Mouse (Mus musculus): ENCODE results near the gene Flna.

Gene Flna

DNA sequence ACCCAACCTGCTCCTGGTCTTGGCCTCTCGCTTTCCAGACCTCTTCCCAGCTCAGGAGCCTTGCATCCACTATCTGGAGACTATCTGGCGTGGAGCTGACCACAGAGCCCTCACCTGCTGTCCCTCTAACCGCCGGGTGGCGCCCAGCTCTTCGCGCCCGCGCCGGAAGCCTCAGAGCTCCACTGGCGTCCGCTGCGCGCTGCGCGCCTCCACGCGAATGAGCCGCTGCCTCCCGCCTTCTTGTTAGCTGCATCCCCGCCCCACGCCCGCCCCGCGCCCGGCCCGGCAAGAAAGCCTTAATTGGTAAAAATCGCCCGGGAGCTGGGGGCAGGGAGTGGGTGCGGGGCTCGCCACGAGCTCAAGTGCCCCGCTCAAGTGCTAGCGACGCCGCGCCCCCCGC, at the start of gene Flna:
TSS of gene Flna (minus strand) at position 206 of the 400 bp plus-strand sequence.
- DNase-seq: peak; percentile 30 to 65

DNA sequence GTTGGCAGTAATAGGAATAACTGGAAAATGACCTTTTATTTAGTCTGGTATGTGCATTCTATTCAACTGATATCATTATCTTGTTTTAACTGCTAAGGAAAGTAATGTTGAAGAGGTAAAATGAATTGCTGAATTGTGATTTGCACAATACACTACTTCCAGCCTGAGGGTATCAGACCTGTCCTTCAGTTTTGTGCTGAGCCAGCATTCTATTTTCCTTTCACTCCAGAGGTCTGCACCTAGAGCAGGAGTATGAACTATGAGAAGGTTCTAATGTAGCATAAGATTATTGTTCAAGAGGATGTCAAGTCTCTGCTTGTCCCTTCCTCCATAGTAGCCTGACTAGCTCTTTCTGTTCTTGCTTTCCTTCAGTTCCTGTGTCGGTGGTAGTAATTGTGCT, 48.7 kb upstream of the Flna start:
- DNase-seq: no peak

DNA sequence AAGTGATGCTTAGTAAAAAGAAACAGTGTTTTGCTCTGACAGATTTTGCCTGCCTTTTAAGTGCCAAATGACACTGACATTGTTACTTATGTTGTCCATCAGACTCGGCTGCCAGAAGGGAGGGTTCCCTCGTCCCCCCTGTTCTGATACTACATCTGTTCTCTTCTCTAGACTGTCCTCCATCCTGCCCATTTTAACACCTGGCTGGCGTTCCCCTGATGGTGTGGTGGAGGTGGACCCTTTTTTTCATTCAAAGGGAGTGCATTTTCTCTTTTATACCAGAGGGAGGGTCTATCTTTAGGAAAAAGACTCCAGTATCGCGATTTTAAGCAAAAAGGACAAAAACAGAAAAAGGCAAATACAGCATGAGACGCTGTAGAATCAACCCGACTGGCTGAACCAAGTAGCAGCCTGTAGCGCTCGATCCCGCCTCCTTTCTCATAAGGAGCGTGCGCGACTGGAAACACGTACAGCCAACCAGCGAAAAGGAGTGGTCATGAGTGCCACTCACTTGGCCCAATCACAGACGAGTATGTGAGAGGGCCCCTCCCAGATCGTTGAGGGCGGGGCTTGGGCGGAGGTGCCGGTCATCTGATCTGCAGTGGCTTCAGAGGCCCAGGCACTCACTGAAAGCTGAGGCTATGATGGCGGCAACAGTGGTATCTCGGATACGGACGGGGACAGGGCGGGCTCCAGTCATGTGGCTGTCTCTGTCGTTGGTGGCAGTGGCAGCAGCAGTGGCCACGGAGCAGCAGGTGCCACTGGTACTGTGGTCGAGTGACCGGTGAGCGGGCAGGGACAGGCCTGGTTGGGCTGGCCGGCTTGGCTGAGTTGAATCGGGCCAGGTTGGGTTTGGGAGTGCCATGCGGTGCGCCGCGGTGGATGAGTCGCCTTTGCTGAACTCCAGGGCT, 47.2 kb upstream of the Flna start, which contains the start of gene Atp6ap1:
TSS of gene Atp6ap1 (plus strand) at position 560 of the 911 bp plus-strand sequence.
- peak; percentile 95 for DNase-seq

DNA sequence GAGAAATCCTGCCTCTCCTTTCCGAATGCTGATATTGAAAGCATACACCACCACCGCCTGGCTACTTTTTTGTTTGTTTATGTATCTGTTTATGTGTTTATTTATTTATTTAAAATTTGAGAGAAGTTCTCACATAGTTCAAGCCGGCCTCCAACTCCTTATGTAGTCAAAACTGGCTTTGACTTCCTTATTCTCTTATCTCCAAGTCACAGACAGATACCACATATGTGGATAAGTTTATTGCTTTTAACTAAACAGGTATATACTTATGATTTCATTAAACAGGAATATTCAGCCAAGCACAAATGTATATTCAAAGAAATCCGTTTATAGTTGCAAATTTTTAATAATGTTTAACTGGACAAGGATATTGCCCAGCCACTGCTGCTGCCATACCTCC, 43.8 kb upstream of the Flna start:
- DNase-seq: no peak

DNA sequence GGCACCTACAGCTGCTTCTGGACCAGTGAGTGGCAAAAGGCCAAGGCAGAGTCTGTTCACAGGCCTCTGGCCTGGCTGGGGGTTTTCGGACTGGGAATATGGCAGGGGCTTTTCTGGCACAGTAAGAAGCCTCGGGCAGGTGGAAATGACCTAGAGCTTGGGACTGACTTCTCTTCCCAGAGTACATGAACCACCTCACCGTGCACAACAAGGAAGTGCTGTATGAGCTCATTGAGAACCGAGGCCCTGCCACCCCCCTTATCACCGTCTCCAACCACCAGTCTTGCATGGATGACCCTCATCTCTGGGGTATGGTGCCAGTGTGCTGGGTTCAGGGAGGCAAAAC, 33.4 kb upstream of the Flna start:
- DNase-seq: no peak

DNA sequence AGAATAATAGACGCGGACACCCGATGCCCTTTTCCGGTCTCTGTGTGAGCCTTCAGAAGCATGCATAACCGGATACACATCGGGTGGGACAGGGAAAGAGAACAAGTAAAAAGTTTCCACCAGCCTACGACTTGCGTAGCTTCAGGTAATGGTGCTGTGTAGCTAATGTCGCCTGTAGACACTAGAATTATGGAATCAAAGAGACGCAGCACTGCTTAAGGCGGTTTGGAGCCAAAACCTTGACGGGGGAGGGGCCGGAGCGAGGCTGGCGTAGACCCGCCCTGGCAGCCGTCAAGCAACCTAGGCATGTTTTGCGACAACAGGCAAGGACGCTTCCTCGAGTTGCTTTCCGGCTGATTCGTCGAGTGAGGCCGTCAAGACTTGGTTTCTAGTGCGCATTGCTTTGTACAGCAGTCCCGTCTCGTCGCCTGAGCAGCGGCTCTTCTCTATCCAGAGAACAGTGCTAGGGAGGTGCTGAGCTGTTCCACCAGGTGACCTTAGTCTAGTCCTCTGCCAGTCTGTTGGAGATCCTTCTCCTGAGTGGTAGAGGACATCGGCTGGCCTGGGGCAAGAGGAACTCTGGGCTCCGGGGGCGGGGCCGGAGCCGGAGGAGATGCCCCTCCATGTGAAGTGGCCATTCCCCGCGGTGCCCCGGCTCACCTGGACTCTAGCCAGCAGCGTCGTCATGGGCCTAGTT, 32.9 kb upstream of the Flna start:
- peak; percentile 84 to 89 for DNase-seq

DNA sequence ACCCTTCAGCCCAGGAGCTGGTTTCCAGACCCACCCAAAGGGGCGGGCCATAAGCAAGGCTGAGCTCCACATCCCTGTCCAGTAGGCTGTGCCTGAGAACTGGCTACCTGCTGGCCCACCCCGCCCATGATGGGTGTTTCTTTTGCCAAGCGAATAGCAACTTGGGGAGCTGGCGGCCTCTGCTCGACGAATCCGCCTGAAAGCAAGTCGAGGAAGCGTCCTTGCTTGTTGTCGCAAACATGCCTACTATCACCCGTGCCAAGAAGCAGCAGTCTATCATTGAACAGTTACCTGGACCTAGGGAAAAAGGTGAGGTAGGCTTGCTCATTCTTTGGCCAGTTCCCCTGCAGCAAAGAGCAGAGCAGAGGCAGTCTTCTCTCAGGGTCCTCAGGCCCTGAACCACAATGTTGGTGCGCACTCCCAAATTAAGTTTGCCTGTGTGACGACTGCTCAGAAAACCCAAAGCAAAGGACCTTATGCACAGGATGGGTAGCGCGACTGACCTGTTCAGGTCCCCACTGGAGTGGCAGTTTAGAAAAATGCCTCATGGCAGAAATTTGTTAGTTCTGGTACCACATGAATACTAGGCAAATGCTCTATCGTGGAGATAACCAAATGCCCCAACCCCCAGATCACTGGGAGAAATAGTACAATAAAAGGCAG, 32.2 kb upstream of the Flna start, which contains the start of the genes Taz and Dnase1l1:
TSS of gene Taz (plus strand) at position 181 of the 663 bp plus-strand sequence.
TSS of gene Dnase1l1 (minus strand) at position 606 of the 663 bp plus-strand sequence.
- DNase-seq: peak; percentile 88 to 94

DNA sequence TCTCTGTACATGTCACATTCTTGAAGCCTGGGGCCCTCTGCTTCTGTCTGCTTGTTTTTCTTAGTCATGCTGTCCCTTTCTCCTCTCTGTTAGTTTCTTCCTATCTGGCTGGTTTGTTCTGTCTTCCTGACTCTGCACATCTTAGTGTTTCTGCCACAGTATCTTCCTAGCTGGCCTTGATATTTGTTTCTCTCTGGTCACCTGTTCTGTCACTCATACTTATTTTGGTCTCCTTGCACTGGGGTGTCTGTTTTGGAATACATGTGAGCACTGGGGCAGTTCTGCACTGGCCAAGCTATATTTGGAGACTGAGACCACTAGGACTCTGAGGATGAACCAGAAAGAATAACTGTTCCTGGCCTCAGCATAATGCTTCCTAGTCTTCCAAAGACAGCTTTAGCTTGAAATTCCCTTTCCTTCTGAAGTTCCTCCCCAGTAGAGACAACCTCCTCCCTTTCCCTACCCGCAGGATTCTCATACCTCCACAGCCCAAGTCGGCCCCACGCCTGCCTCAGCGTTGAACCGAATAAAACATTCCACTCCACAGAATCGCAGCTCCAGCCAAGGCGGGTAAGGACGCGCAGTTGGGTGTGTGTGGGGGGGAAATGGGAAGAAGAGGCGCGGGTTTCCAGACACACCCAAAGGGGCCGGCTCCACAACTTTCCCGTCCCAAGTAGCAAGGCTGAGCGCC, 31.6 kb upstream of the Flna start:
- no peak for DNase-seq

DNA sequence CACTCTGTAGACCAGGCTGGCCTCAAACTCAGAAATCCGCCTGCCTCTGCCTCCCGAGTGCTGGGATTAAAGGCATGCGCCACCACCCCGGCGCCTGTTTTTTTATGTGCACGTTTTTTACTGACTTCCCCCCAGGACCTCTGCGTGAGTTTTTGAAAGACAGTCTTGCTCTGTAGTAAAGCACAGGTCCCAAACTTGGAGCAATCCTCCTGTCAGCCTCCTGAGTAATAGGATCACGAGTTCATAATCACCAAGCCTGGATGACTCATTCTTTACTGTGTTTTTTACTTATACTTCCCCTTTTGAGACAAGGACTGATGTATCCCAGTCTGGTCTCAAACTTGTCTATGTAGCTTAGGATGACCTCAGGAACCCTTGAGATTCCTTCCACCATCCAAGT, 28.3 kb upstream of the Flna start:
- no peak for DNase-seq

DNA sequence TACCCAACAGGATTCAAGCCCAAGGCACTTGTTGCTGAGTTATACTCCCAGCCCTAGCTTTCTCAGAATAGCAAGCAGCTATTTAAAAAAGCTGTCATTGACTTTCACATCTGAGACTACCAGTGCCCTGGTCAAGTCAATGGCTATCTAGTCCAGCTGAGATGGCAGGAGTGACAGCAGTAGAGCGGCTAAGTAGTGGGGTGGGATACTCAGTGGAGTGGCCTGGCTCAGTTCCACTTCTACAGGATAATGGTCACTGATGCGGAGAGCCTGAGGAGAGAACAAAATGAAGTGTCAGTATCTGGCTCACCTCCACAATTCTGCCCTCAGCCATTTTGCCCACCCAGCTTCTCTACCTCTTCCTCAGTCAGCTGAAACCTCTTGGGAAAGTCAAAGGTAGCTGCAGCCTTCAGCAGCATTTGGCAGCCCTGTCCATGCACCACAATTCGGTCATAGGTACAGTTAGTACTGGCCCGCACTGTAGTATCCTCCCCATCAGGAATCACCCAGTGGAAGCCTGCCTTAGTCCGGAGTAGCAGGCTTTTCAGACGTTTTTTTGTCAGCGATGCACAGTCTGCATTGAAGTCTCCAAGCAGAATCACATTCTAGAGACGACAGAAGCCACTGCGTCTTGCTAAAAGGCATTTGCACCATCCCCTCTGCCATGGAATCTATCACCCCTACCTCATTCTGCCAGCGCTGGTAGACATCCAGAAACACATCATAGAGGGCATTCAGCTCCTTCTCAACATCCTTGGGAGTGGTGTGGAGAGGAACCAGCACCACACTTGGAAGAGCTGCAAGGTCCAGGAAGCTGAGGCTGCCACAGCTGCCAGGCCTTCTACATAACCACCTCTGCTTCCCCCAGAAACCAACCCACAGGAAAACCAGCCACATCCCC, 24.1 kb upstream of the Flna start:
- DNase-seq: no peak

DNA sequence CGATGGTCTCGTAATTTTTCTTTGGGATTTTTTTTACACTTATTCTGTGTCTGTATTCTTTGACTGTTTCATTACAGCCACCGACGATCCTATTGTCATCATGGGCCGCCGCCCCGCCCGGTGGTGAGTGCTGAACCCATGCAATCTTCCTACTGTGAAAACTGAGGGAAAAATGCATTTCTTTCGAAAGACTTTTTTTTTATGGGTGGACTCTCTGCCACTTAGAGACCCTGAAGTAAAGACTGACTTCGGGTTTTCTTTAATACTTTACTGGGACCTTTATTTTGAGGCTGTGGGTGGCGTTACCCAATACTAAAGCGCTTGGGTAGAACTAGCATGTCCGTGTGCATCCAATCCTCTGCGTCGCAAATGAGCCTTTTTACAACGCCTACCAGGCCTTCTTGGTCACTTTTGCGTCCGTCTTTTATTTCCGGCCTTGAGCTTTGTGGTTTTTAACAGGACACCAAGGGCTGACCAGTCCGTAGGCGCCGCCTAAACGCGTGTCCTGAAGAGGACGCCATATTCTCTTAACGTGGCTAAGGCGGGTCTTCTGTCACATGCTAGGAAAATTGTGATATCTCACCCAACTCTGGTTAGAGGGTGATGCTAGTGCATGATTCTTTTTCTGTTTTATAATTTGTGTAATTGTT, 21.4 kb upstream of the Flna start:
- DNase-seq: peak in 1 of 2 experiments; percentile 26

DNA sequence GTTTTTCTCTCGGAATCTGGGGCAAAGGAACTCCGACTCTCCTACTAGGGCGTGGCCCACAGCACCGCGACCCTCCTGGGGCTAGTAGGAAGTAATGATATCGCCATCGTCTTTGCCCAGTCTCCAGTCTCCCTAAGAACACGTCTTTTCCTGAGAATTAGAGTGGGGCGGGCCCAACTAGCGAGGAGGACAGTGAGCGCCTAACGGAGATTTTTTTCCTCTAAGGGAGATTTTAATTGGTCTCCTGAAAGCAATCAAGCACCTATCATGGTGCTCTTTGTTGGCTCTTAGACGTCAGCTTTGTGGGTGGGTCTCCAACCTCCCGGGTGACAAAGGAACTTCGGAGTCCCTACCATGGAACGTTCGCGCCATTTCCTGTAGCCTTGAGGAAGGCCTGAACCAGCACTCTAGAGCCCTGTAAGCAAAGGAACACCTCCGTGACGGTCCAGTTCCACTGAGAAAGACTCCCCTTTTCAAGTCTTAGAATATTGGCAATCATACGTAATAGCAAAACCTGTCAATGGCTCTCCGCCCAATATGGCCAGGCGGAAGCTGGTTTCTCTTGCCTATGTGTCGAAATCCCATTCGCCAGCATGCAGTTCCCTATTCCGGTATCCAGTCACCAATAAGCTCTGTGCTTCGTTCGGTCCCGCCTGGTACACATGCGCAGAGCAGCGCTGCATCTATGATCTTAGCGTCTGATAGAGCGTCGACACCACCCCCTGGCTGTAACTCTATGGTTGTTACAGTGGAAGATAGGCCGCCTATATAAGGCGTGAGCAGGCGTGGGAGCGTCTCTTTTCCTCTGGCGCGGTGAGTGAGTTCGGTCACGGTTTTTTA, 20.7 kb upstream of the Flna start, which contains the start of gene Rpl10:
TSS of gene Rpl10 (plus strand) at position 751 of the 840 bp plus-strand sequence.
- DNase-seq: peak; percentile 91 to 95

DNA sequence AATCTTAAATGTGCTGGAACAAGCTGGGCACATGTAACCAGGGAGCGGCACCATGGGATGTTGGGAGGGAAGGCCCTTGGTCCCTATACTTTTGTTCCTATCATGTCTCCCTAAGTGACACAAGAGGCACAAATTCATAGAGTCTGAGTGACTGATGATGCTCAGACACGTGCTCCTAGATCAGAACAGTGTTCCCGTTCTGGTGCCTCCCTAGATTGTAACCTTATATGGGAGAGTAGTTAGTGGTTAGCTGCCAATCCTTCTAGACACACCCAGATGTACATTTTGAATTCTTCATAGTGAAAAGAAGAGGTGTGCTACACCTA, 20.1 kb upstream of the Flna start:
- no peak for DNase-seq

DNA sequence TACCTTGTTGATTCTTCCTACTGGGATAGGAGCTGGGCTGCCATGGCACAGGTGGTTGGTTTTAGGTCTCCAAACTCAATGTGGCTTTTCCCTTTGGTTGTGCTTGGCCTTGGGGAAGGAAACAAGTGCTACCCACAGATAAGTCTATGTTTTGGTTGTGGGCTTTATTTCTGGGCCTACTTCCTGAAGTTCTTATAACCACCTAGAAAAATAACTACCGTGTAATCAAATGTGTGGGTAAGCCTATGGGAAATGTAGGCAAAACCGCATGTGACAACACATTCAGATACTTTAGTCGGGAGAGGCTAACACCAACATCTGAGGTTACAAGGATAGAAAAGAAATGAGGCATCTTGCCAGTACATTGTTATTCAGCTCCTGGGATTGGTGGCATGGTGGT, 8.1 kb upstream of the Flna start:
- DNase-seq: no peak

DNA sequence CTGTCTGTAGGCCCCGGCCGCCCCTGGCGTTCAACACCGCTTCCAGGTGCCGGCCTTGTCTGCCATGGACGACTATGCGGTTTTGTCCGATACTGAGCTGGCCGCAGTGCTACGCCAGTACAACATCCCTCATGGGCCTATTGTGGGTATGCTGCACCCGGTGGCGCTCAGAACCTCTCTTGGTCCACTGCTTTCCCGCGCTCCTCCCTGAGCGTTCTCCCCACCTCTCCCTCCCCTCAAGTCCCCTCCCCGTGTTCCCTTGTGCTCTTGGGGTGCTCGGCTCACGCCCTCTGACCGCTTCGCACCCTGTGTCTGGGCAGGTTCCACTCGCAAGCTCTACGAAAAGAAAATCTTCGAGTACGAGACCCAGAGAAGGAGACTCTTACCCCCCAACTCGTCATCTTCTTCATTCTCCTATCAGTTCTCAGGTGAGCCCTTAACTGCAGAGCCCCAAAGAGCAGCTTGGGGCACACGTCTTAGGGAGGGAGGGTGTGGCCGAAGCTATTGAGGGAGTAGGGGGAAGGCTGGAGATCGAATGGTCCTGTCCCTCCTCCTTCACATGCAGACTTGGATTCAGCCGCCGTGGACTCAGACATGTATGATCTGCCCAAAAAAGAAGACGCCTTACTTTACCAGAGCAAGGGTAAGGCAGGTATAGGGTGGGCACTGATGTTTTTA, 5.4 kb upstream of the Flna start:
- DNase-seq: no peak

DNA sequence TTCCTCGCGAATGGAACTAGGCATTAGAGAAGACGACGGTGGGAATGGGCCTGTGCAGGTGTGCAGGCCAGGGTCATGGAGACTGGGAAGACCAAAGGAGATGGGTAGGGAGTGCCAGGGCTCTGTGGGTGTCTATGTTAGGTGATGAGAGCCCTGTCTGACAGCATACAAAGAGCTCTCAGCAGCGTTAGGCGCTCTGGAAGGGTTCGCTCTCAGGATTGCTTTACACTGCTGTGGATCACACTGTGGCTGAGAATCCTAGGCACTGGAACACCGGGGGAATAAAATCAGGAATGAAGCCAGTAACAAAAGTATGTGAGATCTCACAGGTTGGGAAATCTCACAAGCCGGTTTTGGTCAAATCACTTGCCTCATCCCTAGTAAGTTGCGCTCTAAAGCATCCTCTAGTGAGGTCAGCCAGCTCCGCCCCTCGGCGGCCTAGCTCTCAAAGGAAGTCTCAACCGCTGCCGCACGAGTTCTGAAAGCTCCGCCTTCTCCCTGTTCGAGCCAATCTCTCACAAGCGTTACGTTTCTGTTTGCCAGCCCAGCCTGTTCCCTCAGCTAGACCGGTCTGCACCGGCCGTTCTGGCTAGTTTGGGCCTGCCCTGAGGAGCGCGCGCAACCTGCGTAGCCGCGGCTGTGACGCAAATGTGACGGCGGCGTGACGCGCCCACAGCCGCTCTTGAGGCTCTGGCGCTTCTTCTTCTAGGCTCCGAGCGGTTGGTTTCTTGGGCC, 4.7 kb upstream of the Flna start, which contains the start of gene Emd:
TSS of gene Emd (plus strand) at position 535 of the 735 bp plus-strand sequence.
- peak; percentile 92 to 94 for DNase-seq

DNA sequence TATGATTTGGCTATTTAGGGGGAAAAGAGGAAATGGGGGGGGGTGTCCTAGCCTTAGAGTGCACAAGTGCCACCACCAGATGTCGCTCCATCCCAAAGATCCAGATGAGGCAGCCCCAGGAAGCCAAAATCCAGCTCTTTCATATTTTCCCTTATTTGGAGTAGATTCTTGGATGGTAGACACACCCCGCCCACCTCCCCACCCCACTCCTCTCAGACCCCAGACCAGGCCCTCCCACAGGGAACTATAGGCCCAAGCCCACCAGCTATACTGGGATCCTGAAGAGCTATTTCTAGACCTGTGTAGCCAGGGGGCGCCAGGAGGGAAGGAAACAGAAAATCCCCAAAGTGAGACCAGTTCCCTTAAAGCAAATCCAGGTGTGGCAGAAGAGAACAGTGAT, 969 bp downstream of the Flna start:
- DNase-seq: peak; percentile 27 to 62

DNA sequence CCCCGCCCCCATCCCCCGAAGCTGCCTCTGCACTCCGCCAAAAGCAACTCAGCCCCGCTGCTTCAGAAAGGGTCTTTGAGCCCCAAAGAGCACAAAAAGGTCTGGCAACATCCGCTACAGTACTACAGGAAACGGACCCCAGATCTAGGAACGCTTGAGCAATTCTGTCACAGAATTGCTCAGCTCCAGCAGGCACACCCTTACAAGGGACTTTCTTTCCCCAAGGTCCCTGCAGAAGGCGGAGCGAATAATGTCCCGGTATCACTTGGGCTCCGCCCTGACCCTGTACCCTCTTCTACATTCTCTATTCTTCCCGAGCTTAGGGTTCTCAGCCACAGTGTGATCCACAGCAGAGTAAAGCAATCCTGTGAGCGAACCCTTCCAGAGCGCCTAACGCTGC, 2.9 kb downstream of the Flna start:
- DNase-seq: peak; percentile 9 to 22

DNA sequence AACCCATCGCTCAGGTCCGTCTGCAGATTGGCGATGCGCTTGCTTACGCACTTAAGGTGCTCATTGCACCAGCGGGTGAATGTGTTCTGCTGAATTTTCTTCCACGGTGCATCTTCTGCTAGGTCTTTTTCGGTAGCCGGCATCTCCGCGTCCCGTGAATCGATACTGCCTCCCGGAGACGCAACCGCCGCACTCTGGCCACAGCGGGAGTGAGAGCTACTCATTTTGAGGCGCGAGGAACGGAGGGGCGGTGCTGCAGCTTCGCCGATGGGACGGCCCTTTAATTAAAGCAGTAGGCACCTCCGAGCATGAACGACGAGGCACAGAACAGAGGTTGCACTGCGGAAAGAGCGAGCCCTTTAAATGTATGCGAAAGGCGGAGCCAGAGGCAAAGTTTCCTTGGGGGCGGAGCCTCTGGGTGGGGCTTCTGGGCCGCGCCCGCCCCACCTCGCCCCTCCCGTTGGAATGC, 3.4 kb downstream of the Flna start:
- DNase-seq: peak; percentile 88 to 90

All from kidney, adult 8-10 months (tissue).